Mouse (Mus musculus): ENCODE measurements around the gene Olfr310. TPM values are rescaled to one million over a fixed set of nuclear protein-coding genes. Genes with fewer than 3 reads are reported as not detected.

The Olfr310 gene
- polyA plus RNA-seq (2015; fragmentation: Nextera tagmentation; extraction: Ambion mirVana): not detected in 2 replicates

- no peak for ATAC-seq (replicated peaks; ENCODE audit: insufficient number of reproducible peaks, insufficient read depth, low FRiP score, low read depth)
- Histone ChIP-seq H3K9ac (no peak within 1 kb of the TSS), H3K9me3 (replicated peaks) (no peaks in the 10 kb centered on the region), H3K4me3 (no peak within 1 kb of the TSS), H3K27ac (no peak within 1 kb of the TSS), H3K36me3 (no peaks in the 10 kb centered on the region), H3K4me2 (no peak within 1 kb of the TSS), H3K4me1 (replicated peaks) (no peaks in the 10 kb centered on the region), H3K27me3 (no peaks in the 10 kb centered on the region)
- WGBS: 70% methylated on average over 1 of the region's 1 CpGs
Measured at GRCm38 (mm10) chr7:86277072-86277471, at the start of gene Olfr310. Gene Olfr310 (minus strand): TSS chr7:86277172.

DNA sequence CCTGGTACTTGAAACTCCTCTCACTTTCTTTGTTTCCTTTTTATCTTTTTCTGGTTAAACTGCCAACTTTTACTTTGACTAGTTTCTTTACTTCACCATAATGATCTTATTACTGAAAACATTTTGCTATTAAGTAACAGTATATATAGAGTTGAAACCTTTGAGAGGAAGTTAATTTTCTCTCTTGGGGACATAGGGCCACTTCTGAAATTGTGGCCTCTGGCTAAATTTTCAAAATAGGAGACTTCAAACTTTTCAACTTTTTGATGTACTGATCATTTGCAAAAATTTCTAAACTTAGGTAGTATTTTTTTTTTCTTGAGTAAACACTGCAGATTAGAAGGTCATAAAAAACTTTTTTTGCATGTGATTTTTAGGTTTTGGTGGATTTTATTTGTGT is 48.6 kb upstream of the Olfr310 start, which contains the start of gene Olfr308:
Gene Olfr308 (minus strand): TSS at position 101 of the 400 bp plus-strand sequence.
- ATAC-seq (replicated peaks; ENCODE audit: insufficient number of reproducible peaks, insufficient read depth, low FRiP score, low read depth): no peak
- Histone ChIP-seq H3K4me2 (no peak within 1 kb of the TSS), H3K9ac (no peak within 1 kb of the TSS)

GRCm38 (mm10) chr7:86321323-86321722 is 44.4 kb upstream of the Olfr310 start:
- Histone ChIP-seq H3K36me3 (no peaks in the 10 kb centered on the region), H3K9me3 (replicated peaks) (no peaks in the 10 kb centered on the region; the same call in 1 of the 2 replicates), H3K4me1 (replicated peaks) (no peaks in the 10 kb centered on the region), H3K27me3 (no peaks in the 10 kb centered on the region), H3K27ac (no peak overlapping the region), H3K4me2 (no peak overlapping the region), H3K4me3 (no peak overlapping the region), H3K9ac (no peak overlapping the region)
- 80% methylated on average over 2 of the region's 2 CpGs for WGBS
- no peak for ATAC-seq (replicated peaks; ENCODE audit: insufficient number of reproducible peaks, insufficient read depth, low FRiP score, low read depth)

More for the DNA sequence above, 48.6 kb upstream of the Olfr310 start, which contains the start of gene Olfr308:
- Histone ChIP-seq H3K27me3 (no peaks in the 10 kb centered on the region), H3K27ac (no peak within 1 kb of the TSS), H3K9me3 (replicated peaks) (no peaks in the 10 kb centered on the region; the same call in 1 of the 2 replicates), H3K36me3 (no peaks in the 10 kb centered on the region), H3K4me1 (replicated peaks) (no peaks in the 10 kb centered on the region), H3K4me3 (no peak within 1 kb of the TSS)

DNA sequence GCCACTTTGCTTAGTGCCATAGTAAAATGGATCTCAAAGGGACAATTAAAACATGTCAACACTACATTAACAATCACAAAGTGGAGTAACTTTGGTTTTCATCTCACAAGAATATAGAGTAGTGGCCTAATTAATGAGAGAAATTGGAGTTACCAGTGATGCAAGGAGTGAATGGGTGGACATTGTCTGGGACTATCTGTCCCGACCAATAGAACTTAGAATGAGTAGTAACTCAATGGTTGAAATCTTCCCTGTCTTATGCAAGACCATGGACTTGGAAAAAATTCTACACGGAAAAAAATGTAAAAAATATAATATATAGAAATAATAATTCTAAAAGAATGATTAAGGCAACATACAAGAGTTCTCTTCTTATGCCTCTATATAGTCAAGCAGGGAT is 36.6 kb upstream of the Olfr310 start, which contains the start of gene Olfr309:
Gene Olfr309 (minus strand): TSS at position 101 of the 400 bp plus-strand sequence.
- WGBS: 63% methylated on average over 2 of the region's 2 CpGs
- no peak within 1 kb of the TSS for H3K4me3 ChIP-seq
- H3K36me3 ChIP-seq: no peaks in the 10 kb centered on the region
- no peak for ATAC-seq (replicated peaks; ENCODE audit: insufficient number of reproducible peaks, insufficient read depth, low FRiP score, low read depth)
- no peak within 1 kb of the TSS for H3K9ac ChIP-seq
- H3K4me1 ChIP-seq (replicated peaks): no peaks in the 10 kb centered on the region
- no peaks in the 10 kb centered on the region for H3K9me3 ChIP-seq (replicated peaks)
- no peak within 1 kb of the TSS for H3K27ac ChIP-seq
- H3K27me3 ChIP-seq: no peaks in the 10 kb centered on the region
- no peak within 1 kb of the TSS for H3K4me2 ChIP-seq

GRCm38 (mm10) chr7:86246208-86246607 is 30.8 kb downstream of the Olfr310 start, which contains the start of gene Vmn2r76:
Gene Vmn2r76 (minus strand): TSS chr7:86246308.
- Histone ChIP-seq H3K4me3 (no peak within 1 kb of the TSS), H3K27ac (no peak within 1 kb of the TSS), H3K36me3 (no peaks in the 10 kb centered on the region), H3K9ac (no peak within 1 kb of the TSS), H3K4me1 (replicated peaks) (no peaks in the 10 kb centered on the region), H3K9me3 (replicated peaks) (no peaks in the 10 kb centered on the region), H3K4me2 (no peak within 1 kb of the TSS), H3K27me3 (no peaks in the 10 kb centered on the region)
- no peak for ATAC-seq (replicated peaks; ENCODE audit: insufficient number of reproducible peaks, insufficient read depth, low FRiP score, low read depth)
- WGBS: 47% methylated on average over 1 of the region's 1 CpGs

Small RNA genes within 50 kb of the gene (microRNA-seq; reads per million reads assigned to microRNA genes)
- gene Gm23192: not detected

Other genes starting within 250 kb of the Olfr310 start
- gene Vmn2r75, start 105.4 kb downstream of the Olfr310 start, polyA plus RNA-seq (2015; fragmentation: Nextera tagmentation; extraction: Ambion mirVana): not detected in 2 replicates
- gene Vmn2r76, start 30.9 kb downstream of the Olfr310 start, polyA plus RNA-seq (2015; fragmentation: Nextera tagmentation; extraction: Ambion mirVana): not detected in 2 replicates
- not detected in 2 replicates for gene Olfr309, start 36.5 kb upstream of the Olfr310 start, polyA plus RNA-seq (2015; fragmentation: Nextera tagmentation; extraction: Ambion mirVana)
- gene Olfr308, start 48.5 kb upstream of the Olfr310 start, polyA plus RNA-seq (2015; fragmentation: Nextera tagmentation; extraction: Ambion mirVana): not detected in 2 replicates
- not detected in 2 replicates for gene Olfr307, start 60.4 kb upstream of the Olfr310 start, polyA plus RNA-seq (2015; fragmentation: Nextera tagmentation; extraction: Ambion mirVana)
- gene Olfr305, start 89.8 kb upstream of the Olfr310 start, polyA plus RNA-seq (2015; fragmentation: Nextera tagmentation; extraction: Ambion mirVana): not detected in 2 replicates
- not detected in 2 replicates for gene Olfr304, start 109.5 kb upstream of the Olfr310 start, polyA plus RNA-seq (2015; fragmentation: Nextera tagmentation; extraction: Ambion mirVana)
- gene Olfr303, start 120.6 kb upstream of the Olfr310 start, polyA plus RNA-seq (2015; fragmentation: Nextera tagmentation; extraction: Ambion mirVana): not detected in 2 replicates
- not detected in 2 replicates for gene Olfr301, start 126.7 kb upstream of the Olfr310 start, polyA plus RNA-seq (2015; fragmentation: Nextera tagmentation; extraction: Ambion mirVana)
- gene Olfr299, start 182.7 kb upstream of the Olfr310 start, polyA plus RNA-seq (2015; fragmentation: Nextera tagmentation; extraction: Ambion mirVana): not detected in 2 replicates
- not detected in 2 replicates for gene Olfr298, start 215.3 kb upstream of the Olfr310 start, polyA plus RNA-seq (2015; fragmentation: Nextera tagmentation; extraction: Ambion mirVana)
- not detected in 2 replicates for gene Olfr297, start 242.8 kb upstream of the Olfr310 start, polyA plus RNA-seq (2015; fragmentation: Nextera tagmentation; extraction: Ambion mirVana)